In genomic region chr2:153224946-153225594, GRCm38 (mm10) we compare ENCODE assay signal across 8 mouse cellular contexts. TPM values are rescaled to one million over a fixed set of nuclear protein-coding genes. Genes with fewer than 3 reads are reported as not detected.
DNase-seq lines count a peak whose midpoint lies in the region; ATAC-seq and TF ChIP-seq lines count a peak whose summit lies in the region.

TSS of gene Tspyl3 (minus strand) at chr2:153225441.

- no peaks in the 10 kb centered on the region for H3K9me3 ChIP-seq in embryonic facial prominence, embryonic 10.5 days
- no peaks in the 10 kb centered on the region for H3K9me3 ChIP-seq in heart, embryonic 12.5 days (replicated peaks)
- no peaks in the 10 kb centered on the region for H3K9me3 ChIP-seq in liver, postnatal 0 days (ENCODE audit: low read length)
- no peaks in the 10 kb centered on the region for H3K9me3 ChIP-seq in neural tube, embryonic 12.5 days

- H3K9ac ChIP-seq in heart, embryonic 12.5 days, result peak within 1 kb of the TSS; percentile 88
- peak within 1 kb of the TSS; percentile 69 for H3K9ac ChIP-seq in liver, postnatal 0 days (replicated peaks)
- H3K9ac ChIP-seq in neural tube, embryonic 12.5 days, result peak within 1 kb of the TSS; percentile 75

- peaks cover 32% of the 10 kb centered on the region for H3K36me3 ChIP-seq in embryonic facial prominence, embryonic 10.5 days (replicated peaks)
- H3K36me3 ChIP-seq in heart, embryonic 12.5 days, result peaks cover 27% of the 10 kb centered on the region
- H3K36me3 ChIP-seq in liver, postnatal 0 days (replicated peaks; ENCODE audit: insufficient read depth, low read length), result peaks cover 21% of the 10 kb centered on the region
- H3K36me3 ChIP-seq in neural tube, embryonic 12.5 days, result peaks cover 22% of the 10 kb centered on the region

- no peak for TF ChIP-seq CTCF in liver, postnatal 0 days (IDR thresholded peaks at IDR 0.05; ENCODE audit: low read depth)

- 2% methylated on average over 31 of the region's 31 CpGs for WGBS in embryonic facial prominence, embryonic 10.5 days
- under 1% methylated on average over 31 of the region's 31 CpGs for WGBS in heart, embryonic 12.5 days
- 4% methylated on average over 31 of the region's 31 CpGs for WGBS in liver, postnatal 0 days (ENCODE audit: insufficient replicate concordance)
- WGBS in neural tube, embryonic 12.5 days, result 5% methylated on average over 31 of the region's 31 CpGs

- TF ChIP-seq EP300 in liver, postnatal 0 days (IDR thresholded peaks at IDR 0.05; ENCODE audit: low read depth), result no peak

- peak; percentile 43; the same call in 1 of the 2 replicates for ATAC-seq in heart, embryonic 12.5 days (ENCODE audit: insufficient number of reproducible peaks, low FRiP score)
- ATAC-seq in liver, postnatal 0 days, result peak; percentile 10; the same call in 1 of the 2 replicates
- peak; percentile 70 for ATAC-seq in neural tube, embryonic 12.5 days (ENCODE audit: low FRiP score, low read depth)

- peaks cover 15% of the 10 kb centered on the region for H3K4me1 ChIP-seq in embryonic facial prominence, embryonic 10.5 days
- H3K4me1 ChIP-seq in heart, embryonic 12.5 days (replicated peaks), result peaks cover 28% of the 10 kb centered on the region
- peaks cover 52% of the 10 kb centered on the region for H3K4me1 ChIP-seq in liver, postnatal 0 days (ENCODE audit: insufficient read depth)
- H3K4me1 ChIP-seq in neural tube, embryonic 12.5 days, result peaks cover 14% of the 10 kb centered on the region

- peak within 1 kb of the TSS; percentile 74 for H3K4me3 ChIP-seq in embryonic facial prominence, embryonic 10.5 days
- H3K4me3 ChIP-seq in heart, embryonic 12.5 days, result peak within 1 kb of the TSS; percentile 75
- H3K4me3 ChIP-seq in liver, postnatal 0 days (ENCODE audit: low read depth, low read length), result peak within 1 kb of the TSS; percentile 57
- H3K4me3 ChIP-seq in neural tube, embryonic 12.5 days, result peak within 1 kb of the TSS; percentile 49

- peak within 1 kb of the TSS; percentile 97 for H3K4me2 ChIP-seq in heart, embryonic 12.5 days
- peak within 1 kb of the TSS; percentile 88 for H3K4me2 ChIP-seq in liver, postnatal 0 days (ENCODE audit: low read depth, low read length)
- H3K4me2 ChIP-seq in neural tube, embryonic 12.5 days (replicated peaks), result peak within 1 kb of the TSS; percentile 69

- H3K27ac ChIP-seq in embryonic facial prominence, embryonic 10.5 days (replicated peaks), result peak within 1 kb of the TSS; percentile 86
- peak within 1 kb of the TSS; percentile 50 for H3K27ac ChIP-seq in heart, embryonic 12.5 days (ENCODE audit: poor library complexity, severe bottlenecking)
- peak within 1 kb of the TSS; percentile 2; the same call in 1 of the 2 replicates for H3K27ac ChIP-seq in liver, postnatal 0 days (ENCODE audit: low read depth)
- H3K27ac ChIP-seq in neural tube, embryonic 12.5 days, result 0 out of 2 replicates have a peak within 1 kb of the TSS, but pooled peaks have one; percentile 37

- no peaks in the 10 kb centered on the region for H3K27me3 ChIP-seq in embryonic facial prominence, embryonic 10.5 days (replicated peaks; ENCODE audit: low read depth, poor library complexity, severe bottlenecking)
- no peaks in the 10 kb centered on the region for H3K27me3 ChIP-seq in heart, embryonic 12.5 days (replicated peaks)
- H3K27me3 ChIP-seq in liver, postnatal 0 days (ENCODE audit: insufficient read depth, low read length), result no peaks in the 10 kb centered on the region
- no peaks in the 10 kb centered on the region for H3K27me3 ChIP-seq in neural tube, embryonic 12.5 days (replicated peaks)

- peak; percentile 16 for DNase-seq in urinary bladder, postnatal 25 days (ENCODE audit: low spot score)
- no peak for DNase-seq in urinary bladder, adult 18-20 months (ENCODE audit: low spot score in 2 of 2)
- DNase-seq in embryonic facial prominence, embryonic 10.5 days (ENCODE audit: low spot score), result peak; percentile 71
- peak; percentile 33 to 54 for DNase-seq in layer of hippocampus, adult 18-20 months (ENCODE audit: low spot score in 2 of 2)
- DNase-seq in liver, postnatal 0 days, result peak; percentile 41
- DNase-seq in thymus, postnatal 25 days, result peak; percentile 81

RNA-seq across cellular contexts. Expression of gene Tspyl3, which starts in this region (rescaled TPM):
- 8.3 and 10.1 TPM in 2 replicates for polyA plus RNA-seq in embryonic facial prominence, embryonic 10.5 days (2016; fragmentation: Nextera tagmentation; extraction: Ambion mirVana)
- polyA plus RNA-seq in heart, embryonic 12.5 days (2016; fragmentation: Nextera tagmentation; extraction: Ambion mirVana), result 7.0 TPM in 2 replicates
- total RNA-seq in layer of hippocampus, adult 18-20 months (2021), result 10 to 100 TPM; 20.7 to 21.7 TPM
- polyA plus RNA-seq in liver, postnatal 0 days (2015; fragmentation: Nextera tagmentation; extraction: Ambion mirVana), result 1.1 TPM in 2 replicates
- 11.0 and 12.5 TPM in 2 replicates for polyA plus RNA-seq in neural tube, embryonic 12.5 days (2016; fragmentation: Nextera tagmentation; extraction: Ambion mirVana)

Comparison
In these comparisons a context has a peak if more than half of its experiments do, and no peak if none do; other contexts are left out.
1. DNase-seq: peak in urinary bladder, postnatal 25 days (single experiment), embryonic facial prominence, embryonic 10.5 days (single experiment), layer of hippocampus, adult 18-20 months (2 of 2), liver, postnatal 0 days (single experiment) and thymus, postnatal 25 days (single experiment); none in urinary bladder, adult 18-20 months (0 of 2).
2. H3K27ac ChIP-seq: peak in every context shown above with its lines; median percentile 86 in embryonic facial prominence, embryonic 10.5 days; 50 in heart, embryonic 12.5 days; 37 in neural tube, embryonic 12.5 days; 2 in liver, postnatal 0 days.
3. ATAC-seq: peak in every context shown above with its lines; median percentile 70 in neural tube, embryonic 12.5 days; 43 in heart, embryonic 12.5 days; 10 in liver, postnatal 0 days.
4. Peak in every context shown above with its lines, with median percentiles within 50 percentile points of each other: H3K4me3 ChIP-seq, H3K4me2 ChIP-seq and H3K9ac ChIP-seq.